In genomic region chr4:101385002-101385401, GRCm38 (mm10) we compare ENCODE assay signal across 13 mouse cellular contexts. TPM values are rescaled to one million over a fixed set of nuclear protein-coding genes. Genes with fewer than 3 reads are reported as not detected.
A peak's percentile ranks its signal among the peaks of the same experiment; 100 is the strongest.
DNase-seq lines count a peak whose midpoint lies in the region; ATAC-seq and TF ChIP-seq lines count a peak whose summit lies in the region.
"Had no signal": no experiment of that assay in that cellular context is flagged by ENCODE, and none has a peak within 500 bp of the region (broad histone marks: within the 10 kb centered on the region; RNA-seq: fewer than 3 reads in every experiment).

No protein-coding gene starts in this region.

- H3K4me2 ChIP-seq in heart, embryonic 11.5 days = no peak overlapping the region
- no peak overlapping the region for H3K4me2 ChIP-seq in midbrain, embryonic 14.5 days (ENCODE audit: low read length)
- H3K4me2 ChIP-seq: embryonic facial prominence, embryonic 15.5 days had no signal

- intact Hi-C loops in heart, postnatal 14 days (cut with DNase I) = loop anchor here (2.0 kb wide), 1 partner anchor 74 kb away; no protein-coding TSS in a partner anchor

- no peak overlapping the region for H3K27ac ChIP-seq in heart, embryonic 11.5 days (ENCODE audit: low read depth, low read length)
- H3K27ac ChIP-seq in midbrain, embryonic 14.5 days (replicated peaks; ENCODE audit: low read depth, low read length) = no peak overlapping the region
- no peak overlapping the region for H3K27ac ChIP-seq in midbrain, embryonic 10.5 days (replicated peaks)
- H3K27ac ChIP-seq: embryonic facial prominence, embryonic 15.5 days had no signal

- peak; percentile 25 to 39 for DNase-seq in heart, postnatal 14 days
- DNase-seq in midbrain, embryonic 14.5 days = peak; percentile 37
- no peak for DNase-seq in midbrain, embryonic 10.5 days (ENCODE audit: low spot score)
- DNase-seq in brain, embryonic 14.5 days (ENCODE audit: low read depth) = peak; percentile 30
- DNase-seq in induced T-regulatory cell, adult 2 months (ENCODE audit: low read depth) = peak; percentile 18
- DNase-seq in urinary bladder, postnatal 25 days (ENCODE audit: low spot score) = no peak
- no peak for DNase-seq in urinary bladder, adult 18-20 months (ENCODE audit: low spot score in 2 of 2)
- DNase-seq: liver; retina, postnatal 1 day had no signal

- H3K4me3 ChIP-seq in heart, embryonic 11.5 days (ENCODE audit: low read depth, low read length) = no peak overlapping the region
- H3K4me3 ChIP-seq in midbrain, embryonic 14.5 days (replicated peaks; ENCODE audit: low read depth, low read length) = no peak overlapping the region
- H3K4me3 ChIP-seq in midbrain, embryonic 10.5 days = no peak overlapping the region
- H3K4me3 ChIP-seq: embryonic facial prominence, embryonic 15.5 days had no signal

- H3K4me1 ChIP-seq in heart, embryonic 11.5 days (ENCODE audit: control insufficient read depth, insufficient read depth, low read length) = no peaks in the 10 kb centered on the region
- no peaks in the 10 kb centered on the region for H3K4me1 ChIP-seq in midbrain, embryonic 14.5 days (ENCODE audit: control insufficient read depth, insufficient read depth, low read length)
- H3K4me1 ChIP-seq in midbrain, embryonic 10.5 days = no peaks in the 10 kb centered on the region
- H3K4me1 ChIP-seq: embryonic facial prominence, embryonic 15.5 days had no signal

- ATAC-seq in heart, embryonic 11.5 days (replicated peaks; ENCODE audit: insufficient number of reproducible peaks, low FRiP score, low TSS enrichment) = no peak
- ATAC-seq in midbrain, embryonic 14.5 days (ENCODE audit: low FRiP score, low TSS enrichment) = no peak
- ATAC-seq: intestine, embryonic 16.5 days; midbrain, embryonic 16.5 days had no signal

- H3K9me3 ChIP-seq in heart, embryonic 11.5 days (replicated peaks; ENCODE audit: control insufficient read depth, low read length) = no peaks in the 10 kb centered on the region
- H3K9me3 ChIP-seq in midbrain, embryonic 14.5 days (ENCODE audit: control insufficient read depth, low read length) = no peaks in the 10 kb centered on the region
- H3K9me3 ChIP-seq in midbrain, embryonic 10.5 days (replicated peaks) = no peaks in the 10 kb centered on the region
- H3K9me3 ChIP-seq: embryonic facial prominence, embryonic 15.5 days had no signal

- no peaks in the 10 kb centered on the region for H3K27me3 ChIP-seq in heart, embryonic 11.5 days (ENCODE audit: control insufficient read depth, insufficient read depth, low read length)
- H3K27me3 ChIP-seq in midbrain, embryonic 14.5 days (ENCODE audit: control insufficient read depth, insufficient read depth, low read length) = no peaks in the 10 kb centered on the region
- no peaks in the 10 kb centered on the region for H3K27me3 ChIP-seq in midbrain, embryonic 10.5 days (ENCODE audit: low read depth, poor library complexity, severe bottlenecking)
- H3K27me3 ChIP-seq: embryonic facial prominence, embryonic 15.5 days had no signal

- H3K36me3 ChIP-seq in heart, embryonic 11.5 days (ENCODE audit: control insufficient read depth, insufficient read depth, low read length) = no peaks in the 10 kb centered on the region
- no peaks in the 10 kb centered on the region for H3K36me3 ChIP-seq in midbrain, embryonic 14.5 days (ENCODE audit: control insufficient read depth, insufficient read depth, low read length)
- H3K36me3 ChIP-seq in midbrain, embryonic 10.5 days = no peaks in the 10 kb centered on the region
- H3K36me3 ChIP-seq: embryonic facial prominence, embryonic 15.5 days had no signal

- TF ChIP-seq CTCF in brain, embryonic 14.5 days (IDR thresholded peaks at IDR 0.05; ENCODE audit: borderline replicate concordance, extremely low read depth, insufficient read depth, insufficient read length) = peak; percentile 23; the same call in 1 of the 2 replicates

- TF ChIP-seq POLR2A in brain, embryonic 14.5 days (IDR thresholded peaks at IDR 0.05; ENCODE audit: borderline replicate concordance, extremely low read depth, insufficient read depth, insufficient read length, poor library complexity, severe bottlenecking) = no peak

- H3K9ac ChIP-seq in heart, embryonic 11.5 days (ENCODE audit: low read depth, low read length) = no peak overlapping the region
- no peak overlapping the region for H3K9ac ChIP-seq in midbrain, embryonic 14.5 days (replicated peaks; ENCODE audit: low read length)
- H3K9ac ChIP-seq: embryonic facial prominence, embryonic 15.5 days had no signal

- WGBS in heart, embryonic 11.5 days (ENCODE audit: insufficient replicate concordance) = 41% methylated on average over 2 of the region's 2 CpGs
- WGBS in midbrain, embryonic 14.5 days = 57% methylated on average over 2 of the region's 2 CpGs
- WGBS in midbrain, embryonic 10.5 days = 59% methylated on average over 2 of the region's 2 CpGs

RNA-seq across cellular contexts. Expression of gene Ak4, which starts 34.1 kb away (rescaled TPM):
- 10 to 100 TPM; 12.6 to 14.4 TPM for total RNA-seq in heart, postnatal 14 days (2021)
- 9.4 and 18.1 TPM in 2 replicates for polyA plus RNA-seq in heart, embryonic 11.5 days (2014; fragmentation: Nextera tagmentation; extraction: Ambion mirVana)
- polyA plus RNA-seq in midbrain, embryonic 14.5 days (2014; fragmentation: Nextera tagmentation; extraction: Ambion mirVana) = 3.9 and 4.3 TPM in 2 replicates
- 35.7 and 47.8 TPM in 2 replicates for polyA plus RNA-seq in midbrain, embryonic 10.5 days (2016; fragmentation: Nextera tagmentation; extraction: Ambion mirVana)
- polyA plus RNA-seq in brain, embryonic 14.5 days (2012; rRNA removed) = 7.5 and 9.1 TPM in 2 replicates

Comparison
In these comparisons a context has a peak if more than half of its experiments do, and no peak if none do; other contexts are left out.
1. DNase-seq: peak in heart, postnatal 14 days (2 of 2), midbrain, embryonic 14.5 days (single experiment), brain, embryonic 14.5 days (single experiment) and induced T-regulatory cell, adult 2 months (single experiment); none in midbrain, embryonic 10.5 days (single experiment), urinary bladder, postnatal 25 days (single experiment) and urinary bladder, adult 18-20 months (0 of 2).